Mouse (Mus musculus) thymus, postnatal 14 days (tissue): ENCODE measurements at regions not wholly inside any gene's neighbourhood (a gene's known extent, or its start where the extent isn't known, plus 50 kb on each side); places are given as distances from the start of the nearest gene placed in this dataset.

Source experiments
- DNase-seq: peaks from one replicate; pipeline ENCODE4 v3.0.0; 2021

- DNase-seq, result no peak
Measured at GRCm38 (mm10) chr13:32649982-32650381, 133.8 kb downstream of the Mylk4 start.

DNA sequence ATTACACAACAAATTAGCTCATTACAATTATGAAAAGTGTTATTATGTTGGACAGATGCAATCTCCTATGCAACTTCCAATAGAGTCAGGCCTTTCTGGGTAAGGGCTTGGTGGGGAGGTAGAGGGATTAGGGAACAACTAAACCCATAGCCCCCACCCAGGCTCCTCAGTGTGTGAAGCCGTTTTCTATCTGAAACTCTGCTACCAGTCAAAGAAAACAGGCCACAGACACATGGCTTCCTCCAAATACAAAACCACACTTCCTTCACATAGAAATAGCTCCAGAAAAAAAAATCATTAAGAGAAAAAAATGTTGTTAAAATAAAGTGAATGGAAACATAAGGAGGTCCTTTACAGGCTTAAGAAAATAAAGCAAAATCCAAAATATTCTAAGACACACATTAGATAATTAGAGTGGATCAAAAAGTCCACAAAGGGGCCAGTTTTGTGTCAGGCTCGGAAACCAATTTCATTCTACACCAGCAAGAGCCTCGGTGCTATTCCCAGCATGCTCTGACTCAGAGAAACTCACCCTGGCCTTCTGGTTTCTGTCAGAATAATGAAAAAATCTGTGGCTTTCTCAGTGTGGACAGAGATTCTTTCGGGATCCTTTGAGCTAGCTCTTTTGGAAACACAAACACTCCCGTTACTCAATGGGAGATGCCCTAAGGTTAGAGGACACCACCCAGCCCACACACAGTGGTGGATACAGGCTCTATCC, 140.6 kb downstream of the Mylk4 start:
- no peak for DNase-seq

- DNase-seq, result no peak
Measured at GRCm38 (mm10) chr13:32640941-32641340, 142.8 kb downstream of the Mylk4 start.

DNA sequence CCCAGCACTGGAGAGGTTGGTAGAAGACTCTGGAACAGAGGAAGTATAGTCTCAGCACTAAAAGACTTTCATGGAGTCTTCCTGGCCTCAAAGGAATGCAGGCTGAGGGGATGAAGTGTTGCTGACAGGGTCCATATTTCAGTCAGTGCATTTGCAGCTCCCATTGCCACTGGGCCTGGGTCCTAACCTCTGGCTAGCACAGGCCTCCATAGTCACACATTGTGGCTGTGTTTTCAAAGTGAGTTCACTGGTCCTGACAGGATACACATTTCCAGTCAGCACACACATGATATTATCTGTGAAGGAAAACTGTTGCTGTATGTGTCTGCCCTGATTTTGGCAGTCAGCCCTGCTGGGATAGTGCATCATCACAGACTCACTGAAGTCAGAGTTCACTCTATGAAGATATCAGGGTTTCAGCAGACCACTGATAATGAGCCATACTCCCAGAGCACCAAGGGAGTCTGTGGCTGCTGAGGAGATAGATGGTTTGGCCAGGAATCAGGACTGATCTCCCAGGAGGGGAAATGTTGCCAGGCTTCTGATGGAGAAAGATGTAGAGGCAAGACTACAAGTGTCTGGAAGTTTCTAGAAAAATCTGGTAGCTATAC, 153.5 kb downstream of the Mylk4 start:
- no peak for DNase-seq

DNA sequence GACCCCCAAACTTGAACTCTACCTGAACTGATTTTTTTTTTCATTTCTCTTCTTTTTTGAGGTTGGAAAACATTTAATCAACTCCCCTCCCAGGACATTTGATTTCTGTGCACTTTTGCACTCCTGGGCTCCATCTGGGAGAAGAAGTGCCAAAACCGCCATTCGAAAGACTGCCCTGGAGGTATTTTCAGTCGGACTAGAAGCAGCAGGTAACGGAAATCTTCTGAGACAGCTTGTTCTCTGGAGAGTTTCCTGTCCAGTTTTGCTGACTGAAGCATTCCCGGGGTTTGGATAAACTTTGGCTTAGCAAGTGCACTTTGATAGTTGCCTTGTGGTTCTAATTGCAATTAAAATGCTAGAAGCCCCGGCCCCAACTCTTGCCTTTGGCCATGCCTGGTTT, 169.8 kb downstream of the Mylk4 start:
- DNase-seq, result no peak

- peak; percentile 21 for DNase-seq
Measured at GRCm38 (mm10) chr13:32611551-32612295, 172.0 kb downstream of the Mylk4 start.

DNA sequence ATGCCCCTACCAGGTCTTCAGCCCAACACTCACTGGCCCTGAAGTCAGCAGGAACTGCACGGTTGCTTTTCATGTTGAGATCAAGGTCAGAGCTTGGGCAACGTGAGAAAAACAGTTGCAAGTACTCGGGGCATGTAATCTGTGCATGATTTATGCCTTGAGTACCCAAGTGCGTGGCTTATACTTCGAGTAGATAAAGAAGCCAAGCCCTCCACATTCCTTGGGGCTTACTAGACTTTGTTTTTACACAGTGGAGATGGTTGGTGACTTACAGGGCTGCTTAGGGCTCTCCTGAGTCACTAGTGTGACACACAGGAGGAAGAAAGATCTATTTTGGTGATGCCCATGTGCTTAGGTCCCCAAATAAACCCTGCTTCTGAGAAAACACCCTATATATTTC, 172.8 kb downstream of the Mylk4 start:
- no peak for DNase-seq

DNA sequence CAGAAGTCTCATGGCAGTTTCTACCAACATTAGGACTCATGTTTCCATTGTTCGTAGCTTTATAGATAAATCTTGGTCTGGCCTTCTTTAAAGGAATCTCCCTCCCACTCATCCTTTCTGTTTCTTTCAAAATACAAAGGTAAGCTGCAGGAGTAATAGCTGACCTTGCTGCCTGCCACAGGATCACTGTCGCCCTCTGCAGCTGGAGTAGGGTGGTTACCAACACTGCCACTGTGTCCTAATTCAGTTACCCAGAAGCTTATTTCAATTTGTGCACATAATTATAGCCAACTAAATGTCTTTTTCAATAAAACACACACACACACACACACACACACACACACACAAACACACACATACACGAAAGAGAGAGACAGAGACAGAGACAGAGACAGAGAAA, 175.3 kb downstream of the Mylk4 start:
- no peak for DNase-seq

DNA sequence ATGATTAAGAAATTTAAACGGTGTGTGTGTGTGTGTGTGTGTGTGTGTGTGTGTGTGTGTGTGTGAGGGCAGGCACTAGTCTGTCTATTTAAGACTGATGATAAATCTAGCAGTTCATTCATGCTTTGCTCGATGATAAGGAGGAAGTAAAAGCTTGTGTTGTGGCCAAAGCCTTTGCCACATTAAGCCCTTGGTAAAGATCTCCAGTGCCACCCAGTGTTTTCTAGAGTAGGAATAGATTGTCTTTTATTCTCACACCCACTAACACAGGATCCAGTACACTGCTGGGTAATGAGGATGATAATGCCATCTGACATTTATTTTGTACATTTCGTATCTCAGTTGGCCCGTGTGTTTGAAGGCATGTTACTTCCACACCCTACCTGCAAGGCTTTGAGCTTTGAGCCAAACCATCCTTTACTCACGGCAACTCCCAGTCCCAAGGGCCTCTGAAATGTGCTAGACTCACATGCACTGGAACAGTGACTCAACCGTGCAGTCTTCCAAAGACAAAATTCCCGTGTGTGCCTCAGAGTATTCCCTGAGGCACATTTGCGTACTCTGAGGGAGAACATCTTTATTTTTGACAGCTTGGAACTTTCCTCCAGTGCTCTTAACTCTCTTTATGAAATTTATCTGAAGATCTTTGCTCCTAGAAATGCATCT, 179.7 kb downstream of the Mylk4 start:
- no peak for DNase-seq

GRCm38 (mm10) chr13:32601315-32601714, 182.4 kb downstream of the Mylk4 start:
- DNase-seq, result no peak

DNA sequence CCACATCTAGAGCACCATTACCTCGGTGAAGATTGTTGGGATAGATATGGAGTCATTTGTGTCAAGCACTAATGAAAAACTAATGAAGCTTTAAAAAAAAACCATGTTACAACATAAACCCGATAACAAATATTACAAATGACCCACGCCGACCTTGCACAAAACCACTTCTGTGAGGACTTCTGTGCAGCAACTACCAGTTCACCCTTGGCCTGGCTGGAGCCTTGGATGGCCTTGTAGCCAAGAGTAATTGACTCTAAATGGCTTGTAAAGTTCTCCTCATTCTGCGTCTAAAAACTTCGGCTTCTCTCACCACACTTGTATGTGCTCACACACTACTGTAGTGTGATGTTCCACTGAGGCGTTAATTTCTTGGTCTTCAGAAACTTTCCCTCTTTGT, 190.1 kb downstream of the Mylk4 start:
- no peak for DNase-seq

DNA sequence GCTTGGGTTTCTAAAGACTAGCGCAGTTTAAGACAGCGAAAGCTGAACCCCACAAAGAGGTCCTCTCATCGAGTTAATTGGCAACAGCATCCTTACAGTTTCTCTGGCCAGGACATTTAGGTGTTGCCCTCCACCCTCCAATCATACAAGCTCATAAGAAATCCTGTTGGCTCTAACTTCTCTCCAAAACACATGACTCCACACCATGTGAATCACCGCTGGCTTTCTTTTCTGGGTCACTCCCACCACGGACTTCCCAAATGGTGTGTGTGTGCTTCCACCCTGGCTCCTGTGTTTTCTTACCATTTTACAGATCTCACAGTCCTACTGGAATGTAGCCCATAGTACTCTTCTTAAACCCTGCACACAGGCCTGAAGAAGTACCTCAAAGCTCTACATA, 190.6 kb downstream of the Mylk4 start:
- no peak for DNase-seq

DNA sequence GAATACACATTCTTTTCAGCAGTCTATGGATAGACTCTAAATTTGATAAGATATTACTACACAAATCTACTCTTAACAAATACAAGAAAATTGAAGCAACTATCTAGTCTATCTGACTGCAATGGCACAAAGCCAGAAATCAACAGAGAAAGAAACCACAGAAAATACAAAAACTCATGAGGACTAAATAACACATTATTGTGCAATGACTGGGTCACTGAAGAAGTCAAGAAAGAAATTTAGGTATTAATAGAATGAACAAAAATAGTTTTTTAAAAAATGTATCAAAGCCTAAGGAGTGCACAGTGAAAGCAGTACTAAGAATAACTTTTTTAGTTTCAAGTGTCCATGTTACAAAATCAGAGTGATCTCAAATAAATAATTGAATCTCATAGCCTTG, 202.2 kb downstream of the Mylk4 start:
- DNase-seq, result no peak

DNA sequence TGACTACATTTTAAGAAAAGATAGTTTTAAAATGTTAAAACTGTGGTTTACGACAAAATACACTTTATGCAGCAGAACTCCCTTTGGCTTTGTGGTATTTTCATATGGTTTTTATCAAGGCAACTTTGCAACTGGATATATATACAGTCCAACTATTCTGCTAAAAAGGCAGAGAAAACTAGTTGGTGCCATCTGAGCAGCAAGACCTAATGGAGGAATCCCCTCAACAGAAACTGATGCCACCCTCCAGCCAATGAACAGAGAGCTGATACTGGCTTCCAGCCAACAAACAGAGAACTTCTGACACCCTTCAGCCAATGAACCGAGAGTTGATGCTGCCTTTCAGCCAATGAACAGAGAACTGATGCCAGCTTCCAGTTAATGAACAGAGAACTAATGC, 215.9 kb downstream of the Mylk4 start:
- no peak for DNase-seq

- no peak for DNase-seq
Measured at GRCm38 (mm10) chr13:32560666-32561065, 222.1 kb upstream of the Gmds start.

DNA sequence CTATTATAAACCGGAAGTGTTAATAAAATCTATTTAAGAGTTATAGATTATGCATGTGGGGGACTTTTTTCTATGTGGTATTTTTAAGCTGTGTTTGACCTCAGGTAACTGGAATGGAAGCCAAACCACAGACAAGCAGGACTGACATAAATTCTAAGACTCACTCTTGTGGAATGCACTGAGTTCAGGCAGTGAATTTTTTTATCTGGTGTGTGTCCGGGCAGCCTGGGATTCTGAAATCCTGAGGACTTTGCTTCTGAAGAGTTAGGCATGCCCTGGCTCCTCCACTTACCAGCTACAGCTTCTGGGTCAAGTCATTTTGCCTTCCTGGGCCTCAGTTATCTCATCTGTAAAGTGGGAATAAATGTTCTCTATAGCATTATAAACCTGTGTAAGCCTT, 217.9 kb upstream of the Gmds start:
- DNase-seq, result no peak

DNA sequence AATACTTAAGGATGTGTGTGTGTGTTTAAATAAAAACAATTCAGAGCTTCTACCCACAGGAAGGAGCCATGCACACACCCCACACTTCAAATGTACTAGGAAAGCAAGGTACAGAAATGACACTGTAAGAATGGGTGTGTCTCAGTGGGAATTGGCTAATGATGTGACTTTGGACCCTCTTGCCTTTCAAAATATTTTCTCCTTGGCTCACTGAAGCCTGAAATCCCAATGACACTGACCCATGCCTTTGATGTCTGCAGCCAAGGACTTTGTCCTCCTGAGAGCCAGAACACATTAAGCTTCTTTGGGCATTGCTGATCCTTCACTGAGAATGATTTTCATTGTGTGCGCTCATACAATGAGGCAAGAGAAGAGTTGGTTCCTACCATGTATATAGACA, 216.5 kb upstream of the Gmds start:
- DNase-seq, result no peak

DNA sequence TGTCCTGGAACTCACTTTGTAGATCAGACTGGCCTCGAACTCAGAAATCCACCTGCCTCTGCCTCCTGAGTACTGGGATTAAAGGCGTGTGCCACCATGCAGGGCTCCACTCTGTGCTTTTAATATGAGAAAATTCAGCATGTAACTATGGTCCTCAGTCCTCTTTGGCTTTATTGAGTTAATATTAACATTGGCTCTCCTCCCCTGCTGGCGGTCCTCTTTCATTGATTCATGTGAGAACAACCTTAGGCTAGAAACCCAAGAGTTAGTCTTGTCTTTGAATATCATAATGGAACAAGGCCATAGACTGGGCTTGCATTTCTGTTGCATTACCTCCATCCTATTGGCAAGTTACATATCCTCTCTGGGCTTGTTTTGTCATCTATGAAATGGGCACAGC, 216.1 kb upstream of the Gmds start:
- DNase-seq, result no peak

DNA sequence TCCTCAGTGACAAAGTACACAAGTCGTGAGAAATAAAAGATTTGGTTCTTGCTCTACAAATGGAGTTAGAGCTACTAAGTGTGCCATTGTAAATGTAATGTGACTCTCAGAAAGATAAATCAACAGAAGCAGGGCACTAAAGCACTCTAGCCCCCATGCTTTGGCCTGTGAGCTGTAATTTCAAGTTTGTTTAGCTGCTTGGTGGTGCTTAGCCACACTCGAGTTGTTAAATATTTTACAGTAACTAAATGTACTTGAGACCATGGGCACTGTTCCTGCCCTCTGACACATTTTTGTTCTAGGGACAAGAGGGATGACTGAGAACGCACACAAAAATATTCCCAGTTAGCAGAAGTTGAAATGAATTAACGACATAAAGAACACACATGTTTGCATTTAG, 214.6 kb upstream of the Gmds start:
- no peak for DNase-seq

GRCm38 (mm10) chr13:32550113-32550512, 211.6 kb upstream of the Gmds start:
- DNase-seq, result no peak

DNA sequence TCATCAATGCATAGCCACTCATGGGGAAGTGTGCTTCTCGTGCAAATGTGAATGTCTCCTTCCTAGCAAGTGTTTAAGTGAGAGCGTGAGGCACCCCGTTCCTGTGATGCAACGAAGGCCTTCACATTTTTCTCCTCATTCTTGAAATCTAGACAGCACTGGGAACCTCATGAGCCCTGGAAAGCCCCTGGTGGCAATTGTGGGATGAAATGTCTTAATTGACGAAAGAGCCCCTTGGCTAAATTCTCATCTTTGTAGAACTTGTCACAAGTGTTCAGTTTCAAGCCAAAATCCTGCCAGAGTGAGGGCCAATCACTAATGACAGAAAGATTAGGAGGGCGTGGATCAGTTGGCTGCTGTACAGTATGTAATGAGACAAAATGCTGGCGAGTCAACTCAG, 208.6 kb upstream of the Gmds start:
- DNase-seq, result no peak

DNA sequence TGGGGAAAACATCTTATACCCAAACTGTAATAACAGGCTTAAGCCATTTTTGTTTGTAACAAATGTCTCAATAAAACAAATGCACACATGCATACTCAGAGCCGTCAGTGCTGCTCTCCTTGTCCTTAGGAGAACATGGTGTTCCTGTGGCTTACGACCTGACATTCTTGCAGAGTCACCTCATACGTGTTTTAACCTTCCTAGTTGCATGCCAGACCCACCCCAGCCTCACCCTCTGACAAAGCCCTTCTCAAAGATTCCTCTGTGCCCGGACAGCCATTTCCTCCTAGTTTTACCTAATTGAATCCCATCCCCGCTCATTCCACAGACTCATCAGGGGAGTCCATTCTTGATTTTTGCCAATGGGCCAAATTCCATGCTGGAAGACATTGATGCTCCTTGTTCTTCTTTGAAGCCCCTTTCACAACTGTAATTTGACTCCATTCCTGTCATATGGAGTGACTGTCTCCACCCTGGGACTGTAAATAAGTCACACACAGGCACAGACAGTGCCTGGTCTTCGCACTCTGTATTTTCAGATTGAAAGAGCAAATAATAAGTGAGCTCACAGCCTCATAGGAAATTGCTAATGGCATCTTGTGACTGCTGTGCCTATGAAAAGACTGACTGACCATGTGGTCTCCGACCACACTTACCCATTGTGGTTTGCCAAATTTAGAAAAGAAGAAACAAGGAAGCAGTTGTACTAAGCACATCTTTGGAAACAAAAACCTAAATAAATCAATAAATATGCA, 206.6 kb upstream of the Gmds start:
- DNase-seq, result no peak

GRCm38 (mm10) chr13:32541611-32542010, 203.1 kb upstream of the Gmds start:
- no peak for DNase-seq
